Mouse (Mus musculus): ENCODE results near the gene Gipc2. TPM values are rescaled to one million over a fixed set of nuclear protein-coding genes. Genes with fewer than 3 reads are reported as not detected.

The Gipc2 gene
- polyA plus RNA-seq, 1 experiment = 19.9 TPM

DNA sequence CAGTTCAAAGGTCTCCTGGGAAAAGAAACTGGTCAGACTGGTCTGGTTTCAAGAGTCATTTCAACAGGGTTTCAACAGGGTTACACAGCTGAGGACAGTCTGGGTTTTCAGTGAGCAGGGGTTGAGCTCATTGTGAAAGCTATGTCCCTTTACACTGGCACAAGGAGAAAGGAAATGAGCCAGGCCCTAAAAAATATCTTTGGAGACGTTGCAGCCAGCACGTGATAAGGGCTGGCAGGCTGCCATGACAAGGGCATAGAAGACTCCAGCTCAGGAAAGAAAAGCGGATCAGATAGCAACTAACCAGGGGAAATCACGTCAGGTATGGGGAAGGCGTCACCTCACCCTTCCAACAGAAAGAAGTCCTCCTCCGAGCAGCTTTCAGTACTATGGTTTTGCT is 43.9 kb downstream of the Gipc2 start:
- peaks cover 11% of the 10 kb centered on the region for H3K4me1 ChIP-seq (ENCODE audit: control insufficient read depth, insufficient read depth, low read length)
- TF ChIP-seq POLR2A (IDR thresholded peaks at IDR 0.05; ENCODE audit: insufficient read depth, low read length) (no peak), CTCF (IDR thresholded peaks at IDR 0.05; ENCODE audit: low read depth, low read length) (no peak), EP300 (IDR thresholded peaks at IDR 0.05; ENCODE audit: insufficient read depth, low read depth, low read length) (no peak)
- H3K9me3 ChIP-seq (replicated peaks; ENCODE audit: control insufficient read depth, insufficient read depth, low read length, poor library complexity, severe bottlenecking) = no peaks in the 10 kb centered on the region
- H3K27me3 ChIP-seq (ENCODE audit: control insufficient read depth, insufficient read depth, low read length, poor library complexity, severe bottlenecking) = no peaks in the 10 kb centered on the region
- no peak overlapping the region for H3K4me3 ChIP-seq (ENCODE audit: low read depth, low read length)
- peak overlapping the region; percentile 66; the same call in 1 of the 2 replicates for H3K27ac ChIP-seq (ENCODE audit: insufficient read depth, low read length)
- no peak overlapping the region for H3K9ac ChIP-seq (ENCODE audit: low read depth, poor library complexity, severe bottlenecking)
- H3K36me3 ChIP-seq (ENCODE audit: control insufficient read depth, insufficient read depth, low read length, poor library complexity, severe bottlenecking) = no peaks in the 10 kb centered on the region

GRCm38 (mm10) chr3:152121169-152122009 is 44.6 kb downstream of the Gipc2 start:
- no peaks in the 10 kb centered on the region for H3K9me3 ChIP-seq (replicated peaks; ENCODE audit: control insufficient read depth, insufficient read depth, low read length, poor library complexity, severe bottlenecking)
- H3K4me3 ChIP-seq (ENCODE audit: low read depth, low read length) = no peak overlapping the region
- peaks cover 11% of the 10 kb centered on the region for H3K4me1 ChIP-seq (ENCODE audit: control insufficient read depth, insufficient read depth, low read length)
- H3K36me3 ChIP-seq (ENCODE audit: control insufficient read depth, insufficient read depth, low read length, poor library complexity, severe bottlenecking) = no peaks in the 10 kb centered on the region
- no peaks in the 10 kb centered on the region for H3K27me3 ChIP-seq (ENCODE audit: control insufficient read depth, insufficient read depth, low read length, poor library complexity, severe bottlenecking)
- no peak overlapping the region for H3K9ac ChIP-seq (ENCODE audit: low read depth, poor library complexity, severe bottlenecking)
- TF ChIP-seq EP300 (IDR thresholded peaks at IDR 0.05; ENCODE audit: insufficient read depth, low read depth, low read length) (no peak), CTCF (IDR thresholded peaks at IDR 0.05; ENCODE audit: low read depth, low read length) (no peak), POLR2A (IDR thresholded peaks at IDR 0.05; ENCODE audit: insufficient read depth, low read length) (no peak)
- peak overlapping the region; percentile 66; the same call in 1 of the 2 replicates for H3K27ac ChIP-seq (ENCODE audit: insufficient read depth, low read length)

- Histone ChIP-seq H3K27ac (ENCODE audit: insufficient read depth, low read length) (no peak overlapping the region), H3K4me3 (ENCODE audit: low read depth, low read length) (no peak overlapping the region), H3K36me3 (ENCODE audit: control insufficient read depth, insufficient read depth, low read length, poor library complexity, severe bottlenecking) (no peaks in the 10 kb centered on the region), H3K9me3 (replicated peaks; ENCODE audit: control insufficient read depth, insufficient read depth, low read length, poor library complexity, severe bottlenecking) (no peaks in the 10 kb centered on the region), H3K27me3 (ENCODE audit: control insufficient read depth, insufficient read depth, low read length, poor library complexity, severe bottlenecking) (no peaks in the 10 kb centered on the region), H3K4me1 (ENCODE audit: control insufficient read depth, insufficient read depth, low read length) (peaks cover 13% of the 10 kb centered on the region), H3K9ac (ENCODE audit: low read depth, poor library complexity, severe bottlenecking) (no peak overlapping the region)
- TF ChIP-seq EP300 (IDR thresholded peaks at IDR 0.05; ENCODE audit: insufficient read depth, low read depth, low read length) (peak; percentile 62; the same call in 1 of the 2 replicates), POLR2A (IDR thresholded peaks at IDR 0.05; ENCODE audit: insufficient read depth, low read length) (no peak)
Measured at GRCm38 (mm10) chr3:152119987-152120386, 46.0 kb downstream of the Gipc2 start.

DNA sequence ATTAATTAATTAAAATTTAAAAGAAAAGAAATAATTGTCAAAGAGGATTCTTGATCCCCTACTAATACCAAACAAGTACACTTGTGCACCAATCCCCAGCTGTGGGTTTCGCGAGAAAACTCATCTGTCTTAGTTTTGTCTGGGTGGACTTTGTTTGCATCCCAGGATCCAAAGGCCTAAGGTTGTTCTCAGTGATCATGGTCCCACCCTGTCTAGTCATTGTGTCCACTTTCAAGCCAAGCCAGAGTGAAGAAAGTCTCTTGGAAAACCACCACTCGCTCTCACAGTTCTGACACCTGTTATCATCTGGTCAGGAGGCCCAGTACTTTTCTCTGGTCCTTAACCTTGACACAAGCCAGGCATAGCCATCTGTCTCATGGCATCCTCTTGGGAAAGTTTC is 48.1 kb downstream of the Gipc2 start:
- Histone ChIP-seq H3K4me1 (ENCODE audit: control insufficient read depth, insufficient read depth, low read length) (peaks cover 10% of the 10 kb centered on the region), H3K36me3 (ENCODE audit: control insufficient read depth, insufficient read depth, low read length, poor library complexity, severe bottlenecking) (no peaks in the 10 kb centered on the region), H3K9me3 (replicated peaks; ENCODE audit: control insufficient read depth, insufficient read depth, low read length, poor library complexity, severe bottlenecking) (no peaks in the 10 kb centered on the region), H3K27me3 (ENCODE audit: control insufficient read depth, insufficient read depth, low read length, poor library complexity, severe bottlenecking) (no peaks in the 10 kb centered on the region), H3K4me3 (ENCODE audit: low read depth, low read length) (no peak overlapping the region), H3K9ac (ENCODE audit: low read depth, poor library complexity, severe bottlenecking) (no peak overlapping the region), H3K27ac (ENCODE audit: insufficient read depth, low read length) (no peak overlapping the region)
- TF ChIP-seq EP300 (IDR thresholded peaks at IDR 0.05; ENCODE audit: insufficient read depth, low read depth, low read length) = no peak
- TF ChIP-seq POLR2A (IDR thresholded peaks at IDR 0.05; ENCODE audit: insufficient read depth, low read length) = no peak
- TF ChIP-seq CTCF (IDR thresholded peaks at IDR 0.05; ENCODE audit: low read depth, low read length) = no peak

- H3K36me3 ChIP-seq (ENCODE audit: control insufficient read depth, insufficient read depth, low read length, poor library complexity, severe bottlenecking) = no peaks in the 10 kb centered on the region
- no peak overlapping the region for H3K27ac ChIP-seq (ENCODE audit: insufficient read depth, low read length)
- H3K4me3 ChIP-seq (ENCODE audit: low read depth, low read length) = no peak overlapping the region
- TF ChIP-seq POLR2A (IDR thresholded peaks at IDR 0.05; ENCODE audit: insufficient read depth, low read length) = no peak
- no peak for TF ChIP-seq EP300 (IDR thresholded peaks at IDR 0.05; ENCODE audit: insufficient read depth, low read depth, low read length)
- no peak for TF ChIP-seq CTCF (IDR thresholded peaks at IDR 0.05; ENCODE audit: low read depth, low read length)
- H3K9me3 ChIP-seq (replicated peaks; ENCODE audit: control insufficient read depth, insufficient read depth, low read length, poor library complexity, severe bottlenecking) = no peaks in the 10 kb centered on the region
- peaks cover 7% of the 10 kb centered on the region for H3K4me1 ChIP-seq (ENCODE audit: control insufficient read depth, insufficient read depth, low read length)
- no peaks in the 10 kb centered on the region for H3K27me3 ChIP-seq (ENCODE audit: control insufficient read depth, insufficient read depth, low read length, poor library complexity, severe bottlenecking)
- no peak overlapping the region for H3K9ac ChIP-seq (ENCODE audit: low read depth, poor library complexity, severe bottlenecking)
Measured at GRCm38 (mm10) chr3:152116140-152116539, 49.9 kb downstream of the Gipc2 start.

DNA sequence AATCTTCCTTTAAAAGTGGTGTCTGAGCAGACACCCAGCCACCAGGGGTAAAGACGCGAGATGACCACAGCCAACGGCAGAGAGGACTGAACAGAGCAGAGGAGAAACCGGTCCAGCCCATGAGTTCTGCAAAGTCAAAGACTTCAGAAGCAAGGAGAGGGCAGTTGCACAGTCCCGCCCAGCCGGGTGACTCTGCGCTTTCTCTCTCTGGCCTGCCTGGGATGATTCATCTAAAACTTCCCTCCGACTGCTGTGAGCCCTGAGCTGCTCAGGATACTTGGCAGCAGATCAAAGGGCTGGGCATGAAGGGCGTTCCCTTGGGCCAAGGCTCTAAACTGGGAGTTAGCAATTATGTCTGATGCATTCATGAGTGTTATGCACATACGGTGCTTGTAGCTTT is 51.2 kb downstream of the Gipc2 start:
- Histone ChIP-seq H3K9me3 (replicated peaks; ENCODE audit: control insufficient read depth, insufficient read depth, low read length, poor library complexity, severe bottlenecking) (no peaks in the 10 kb centered on the region), H3K9ac (ENCODE audit: low read depth, poor library complexity, severe bottlenecking) (no peak overlapping the region), H3K27me3 (ENCODE audit: control insufficient read depth, insufficient read depth, low read length, poor library complexity, severe bottlenecking) (no peaks in the 10 kb centered on the region), H3K4me1 (ENCODE audit: control insufficient read depth, insufficient read depth, low read length) (peaks cover 4% of the 10 kb centered on the region), H3K27ac (ENCODE audit: insufficient read depth, low read length) (no peak overlapping the region), H3K36me3 (ENCODE audit: control insufficient read depth, insufficient read depth, low read length, poor library complexity, severe bottlenecking) (no peaks in the 10 kb centered on the region), H3K4me3 (ENCODE audit: low read depth, low read length) (no peak overlapping the region)
- TF ChIP-seq EP300 (IDR thresholded peaks at IDR 0.05; ENCODE audit: insufficient read depth, low read depth, low read length) (no peak), CTCF (IDR thresholded peaks at IDR 0.05; ENCODE audit: low read depth, low read length) (no peak), POLR2A (IDR thresholded peaks at IDR 0.05; ENCODE audit: insufficient read depth, low read length) (no peak)
